Mouse (Mus musculus) heart, adult 2 months (tissue): ENCODE data around the gene Fam198a.

Experiments used
- CTCF ChIP-seq: fragments of 200-600 bp; IDR thresholded peaks from 2 replicates; pipeline ENCODE4 v1.8.1; 2022; ENCODE audit warnings: antibody characterized with exemption, mild to moderate bottlenecking, moderate library complexity
- EP300 ChIP-seq: fragments of 200-500 bp; IDR thresholded peaks from 2 replicates; pipeline ENCODE4 v1.6.1; 2011; ENCODE audit warnings: low read depth, low read length, control low read depth; ENCODE audit not compliant: insufficient read depth
- POLR2A ChIP-seq: fragments of 200-500 bp; IDR thresholded peaks from 2 replicates; pipeline ENCODE4 v1.6.1; 2011; ENCODE audit warnings: mild to moderate bottlenecking, low read depth, low read length, control low read depth; ENCODE audit not compliant: insufficient read depth

- TF ChIP-seq CTCF = no peak
- no peak for TF ChIP-seq POLR2A
- TF ChIP-seq EP300 = no peak
Observed at GRCm38 (mm10) chr9:121914226-121914757, 36.5 kb upstream of the Fam198a start.
